Mouse (Mus musculus): ENCODE measurements around the gene Atg4d.

DNA sequence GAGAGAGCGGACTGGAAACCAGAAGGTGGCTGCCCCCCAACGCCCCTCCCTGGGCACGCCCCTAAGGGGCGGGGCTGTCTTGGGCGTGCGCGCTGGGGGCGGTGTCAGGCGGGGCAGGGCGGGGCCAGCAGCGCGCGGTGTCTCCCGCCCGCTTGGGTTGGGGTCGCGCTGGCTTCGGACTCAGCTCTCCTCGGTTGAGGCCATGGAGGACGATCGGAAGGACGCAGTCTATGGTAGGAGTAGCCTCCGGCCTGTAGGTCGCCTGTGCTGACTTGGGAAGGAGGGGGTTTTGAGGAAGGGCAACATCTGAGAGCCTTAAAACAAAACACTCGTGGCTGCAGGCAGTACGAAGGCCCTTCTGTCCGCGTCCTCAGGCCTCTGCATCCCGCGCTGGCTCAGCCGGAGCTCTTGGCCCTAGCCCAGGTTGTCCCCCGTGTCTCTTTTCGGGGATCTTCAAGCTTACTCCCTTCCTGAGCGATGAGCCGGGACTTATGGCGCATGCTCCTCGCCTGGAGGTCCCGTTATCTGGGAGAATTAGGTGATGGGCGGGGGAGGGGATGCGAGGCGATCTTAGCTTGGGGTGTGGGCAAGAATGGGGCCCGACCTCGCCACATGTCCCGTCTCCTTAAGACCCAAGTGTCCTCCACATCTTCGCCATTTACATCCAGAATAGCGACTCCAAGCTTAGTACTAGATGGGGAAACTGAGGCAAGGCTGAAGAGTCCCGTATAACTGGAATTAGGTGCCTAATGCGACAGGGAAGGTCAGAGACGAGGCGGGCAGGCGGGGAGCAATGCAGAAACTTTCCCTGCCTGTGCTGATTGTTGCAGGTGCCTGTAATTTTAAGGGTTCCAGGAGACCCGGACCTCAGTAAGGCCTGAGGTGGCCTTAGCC is 55.8 kb downstream of the Atg4d start, which contains the start of gene Slc44a2:
- no peak for TF ChIP-seq CTCF (conservative IDR thresholded peaks at IDR 0.05; ENCODE audit: low read length)
- TF ChIP-seq NANOG (IDR thresholded peaks at IDR 0.05; ENCODE audit: borderline replicate concordance, low read length) = no peak
- TF ChIP-seq POU5F1 (IDR thresholded peaks at IDR 0.05; ENCODE audit: borderline replicate concordance, low read length) = no peak

All from E14TG2a.4 (cell line).